Mouse (Mus musculus): ENCODE measurements at regions not wholly inside any gene's neighbourhood (a gene's known extent, or its start where the extent isn't known, plus 50 kb on each side); places are given as distances from the start of the nearest gene placed in this dataset.
"Not testable (repeated sequence)": the region's sequence is repeated elsewhere in the genome, so short reads cannot be mapped to it uniquely, and the experiment has no call there.

GRCm38 (mm10) chr16:30190935-30191514 is 76.3 kb downstream of the Cpn2 start:
- DNase-seq (ENCODE audit: low read depth, low spot score), result no peak
- Histone ChIP-seq H3K9ac (ENCODE audit: insufficient read depth, low read depth, low read length, poor library complexity, severe bottlenecking) (no peak overlapping the region), H3K27ac (ENCODE audit: insufficient read depth, low read depth, low read length, poor library complexity, severe bottlenecking) (no peak overlapping the region), H3K36me3 (ENCODE audit: control insufficient read depth, insufficient read depth, low read length, poor library complexity, severe bottlenecking) (no peaks in the 10 kb centered on the region), H3K4me3 (ENCODE audit: insufficient read depth in 1 of 2, low read depth in 1 of 2, low read length in 2 of 2, poor library complexity in 1 of 2, severe bottlenecking in 1 of 2) (no peak overlapping the region), H3K4me1 (ENCODE audit: control insufficient read depth in 2 of 2, insufficient read depth in 2 of 2, low read length in 2 of 2, poor library complexity in 1 of 2) (peaks cover 3 to 15% of the 10 kb centered on the region in 2 experiments; a peak in 3 of 4 replicates), H3K9me3 (ENCODE audit: control insufficient read depth, insufficient read depth, low read depth, low read length) (no peaks in the 10 kb centered on the region)
- TF ChIP-seq ZNF384 (IDR thresholded peaks at IDR 0.05; ENCODE audit: low read depth, low read length) (no peak), MAFK (IDR thresholded peaks at IDR 0.05; ENCODE audit: insufficient read depth, low read depth, low read length) (no peak), HCFC1 (IDR thresholded peaks at IDR 0.05; ENCODE audit: borderline replicate concordance, insufficient read depth, low read length) (no peak), ZC3H11A (IDR thresholded peaks at IDR 0.05; ENCODE audit: borderline replicate concordance, low read depth, low read length) (no peak), CHD2 (IDR thresholded peaks at IDR 0.05; ENCODE audit: low read depth, low read length) (no peak)
- in situ Hi-C loops (cut with MboI; ENCODE audit: low sequenced_read_pairs in 2 of 2, unreplicated experiment in 2 of 2), result no loop called here

DNA sequence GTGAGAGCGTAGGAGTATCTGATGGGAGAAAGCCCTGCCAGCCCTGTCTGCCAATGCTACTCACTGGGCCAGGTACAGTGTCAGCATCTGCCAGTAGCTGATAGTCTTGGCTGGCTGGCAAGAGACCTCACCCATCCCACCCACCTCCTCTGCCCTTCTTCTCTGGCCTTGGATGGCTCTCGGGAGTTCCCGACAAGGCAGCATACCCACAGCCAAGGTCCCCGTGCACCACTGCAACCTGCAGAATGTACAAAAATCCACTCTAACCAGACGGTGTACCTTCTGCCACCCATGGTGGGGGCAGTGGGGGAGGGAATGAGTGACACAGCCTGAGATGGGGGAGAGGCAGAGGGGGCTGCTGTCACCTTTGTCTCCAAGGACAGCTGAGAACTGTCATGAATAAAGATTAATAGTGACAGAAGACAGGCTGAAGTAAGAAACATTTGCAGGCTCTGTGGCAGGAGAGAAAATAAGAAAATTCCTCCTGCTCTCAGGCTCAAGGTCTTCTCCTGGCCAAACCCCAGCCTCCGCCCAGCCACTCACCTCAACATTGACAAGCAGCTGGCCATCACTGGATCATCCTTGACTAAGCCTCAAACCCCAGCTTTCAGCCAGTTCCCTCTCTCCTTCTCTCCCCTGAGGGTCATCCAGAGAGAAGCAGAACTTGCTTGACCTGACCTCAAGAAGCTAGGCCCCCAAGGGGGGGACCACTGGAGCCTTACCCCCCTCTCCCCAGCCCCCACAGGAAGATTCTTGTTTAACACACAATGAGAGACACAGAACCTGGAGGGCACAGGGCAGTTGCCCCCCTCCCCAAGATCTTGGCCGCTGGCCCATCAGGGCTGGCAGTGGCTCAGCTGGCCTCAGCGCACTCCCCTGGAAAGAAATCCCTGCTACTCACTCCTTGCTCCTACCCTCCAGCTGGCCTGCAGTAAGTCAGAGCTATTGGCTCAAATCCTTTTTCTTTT is 73.7 kb downstream of the Cpn2 start:
- no peak for DNase-seq (ENCODE audit: low read depth, low spot score)
- Histone ChIP-seq H3K4me3 (ENCODE audit: insufficient read depth in 1 of 2, low read depth in 1 of 2, low read length in 2 of 2, poor library complexity in 1 of 2, severe bottlenecking in 1 of 2) (no peak overlapping the region), H3K27ac (ENCODE audit: insufficient read depth, low read depth, low read length, poor library complexity, severe bottlenecking) (no peak overlapping the region), H3K36me3 (ENCODE audit: control insufficient read depth, insufficient read depth, low read length, poor library complexity, severe bottlenecking) (no peaks in the 10 kb centered on the region), H3K9ac (ENCODE audit: insufficient read depth, low read depth, low read length, poor library complexity, severe bottlenecking) (no peak overlapping the region), H3K4me1 (ENCODE audit: control insufficient read depth in 2 of 2, insufficient read depth in 2 of 2, low read length in 2 of 2, poor library complexity in 1 of 2) (peaks cover 1 to 4% of the 10 kb centered on the region in 2 experiments; a peak in 1 of 4 replicates), H3K9me3 (ENCODE audit: control insufficient read depth, insufficient read depth, low read depth, low read length) (no peaks in the 10 kb centered on the region)
- in situ Hi-C loops (cut with MboI; ENCODE audit: low sequenced_read_pairs in 2 of 2, unreplicated experiment in 2 of 2), result no loop called here
- no peak for TF ChIP-seq ZC3H11A (IDR thresholded peaks at IDR 0.05; ENCODE audit: borderline replicate concordance, low read depth, low read length)

GRCm38 (mm10) chr16:30194836-30195235 is 72.5 kb downstream of the Cpn2 start:
- Histone ChIP-seq H3K27ac (ENCODE audit: insufficient read depth, low read depth, low read length, poor library complexity, severe bottlenecking) (no peak overlapping the region), H3K4me3 (ENCODE audit: insufficient read depth in 1 of 2, low read depth in 1 of 2, low read length in 2 of 2, poor library complexity in 1 of 2, severe bottlenecking in 1 of 2) (no peak overlapping the region), H3K36me3 (ENCODE audit: control insufficient read depth, insufficient read depth, low read length, poor library complexity, severe bottlenecking) (no peaks in the 10 kb centered on the region; the same call in 1 of the 2 replicates), H3K9ac (ENCODE audit: insufficient read depth, low read depth, low read length, poor library complexity, severe bottlenecking) (no peak overlapping the region), H3K4me1 (ENCODE audit: control insufficient read depth in 2 of 2, insufficient read depth in 2 of 2, low read length in 2 of 2, poor library complexity in 1 of 2) (0 out of 4 replicates have a peak, but pooled peaks cover 0 to 1% of the 10 kb centered on the region in 2 experiments), H3K9me3 (ENCODE audit: control insufficient read depth, insufficient read depth, low read depth, low read length) (no peaks in the 10 kb centered on the region)
- in situ Hi-C loops (cut with MboI; ENCODE audit: low sequenced_read_pairs in 2 of 2, unreplicated experiment in 2 of 2), result no loop called here
- no peak for DNase-seq (ENCODE audit: low read depth, low spot score)
- no peak for TF ChIP-seq CHD2 (IDR thresholded peaks at IDR 0.05; ENCODE audit: low read depth, low read length)
- no peak for TF ChIP-seq ZC3H11A (IDR thresholded peaks at IDR 0.05; ENCODE audit: borderline replicate concordance, low read depth, low read length)
- TF ChIP-seq MAFK (IDR thresholded peaks at IDR 0.05; ENCODE audit: insufficient read depth, low read depth, low read length), result no peak
- TF ChIP-seq ZNF384 (IDR thresholded peaks at IDR 0.05; ENCODE audit: low read depth, low read length), result no peak
- TF ChIP-seq HCFC1 (IDR thresholded peaks at IDR 0.05; ENCODE audit: borderline replicate concordance, insufficient read depth, low read length), result no peak

- in situ Hi-C loops (cut with MboI; ENCODE audit: low sequenced_read_pairs in 2 of 2, unreplicated experiment in 2 of 2); H3K9me3 ChIP-seq (ENCODE audit: control insufficient read depth, insufficient read depth, low read depth, low read length): not testable (repeated sequence)
Measured at GRCm38 (mm10) chr16:30195859-30196258, 71.4 kb downstream of the Cpn2 start.

More at GRCm38 (mm10) chr16:30195859-30196258, 71.4 kb downstream of the Cpn2 start:
- not testable (repeated sequence) for H3K27ac ChIP-seq (ENCODE audit: insufficient read depth, low read depth, low read length, poor library complexity, severe bottlenecking); DNase-seq (ENCODE audit: low read depth, low spot score); H3K4me1 ChIP-seq (ENCODE audit: control insufficient read depth in 2 of 2, insufficient read depth in 2 of 2, low read length in 2 of 2, poor library complexity in 1 of 2); H3K4me3 ChIP-seq (ENCODE audit: insufficient read depth in 1 of 2, low read depth in 1 of 2, low read length in 2 of 2, poor library complexity in 1 of 2, severe bottlenecking in 1 of 2); H3K36me3 ChIP-seq (ENCODE audit: control insufficient read depth, insufficient read depth, low read length, poor library complexity, severe bottlenecking); H3K9ac ChIP-seq (ENCODE audit: insufficient read depth, low read depth, low read length, poor library complexity, severe bottlenecking)

Data from ES-E14 (cell line).